Mouse (Mus musculus) kidney, postnatal 25 days (tissue): Measurements from ENCODE around the gene Megf6.

Experiments used
- DNase-seq, 2 experiments: peaks; one replicate each; pipeline ENCODE4 v3.0.0; 2021; ENCODE audit warnings: mixed read lengths in 2 of 2

Gene Megf6

GRCm38 (mm10) chr4:154160538-154161390 is 9.8 kb upstream of the Megf6 start, which contains the start of gene Tprgl:
Gene Tprgl, minus strand, starts transcription at chr4:154160666.
- DNase-seq: peak; percentile 98 to 99

GRCm38 (mm10) chr4:154163296-154163695 is 7.2 kb upstream of the Megf6 start:
- peak; percentile 72 to 85 for DNase-seq

- peak in 1 of 2 experiments; percentile 82 for DNase-seq
These were observed 3.5 kb upstream of the Megf6 start for GRCm38 (mm10) chr4:154167053-154167452.

DNA sequence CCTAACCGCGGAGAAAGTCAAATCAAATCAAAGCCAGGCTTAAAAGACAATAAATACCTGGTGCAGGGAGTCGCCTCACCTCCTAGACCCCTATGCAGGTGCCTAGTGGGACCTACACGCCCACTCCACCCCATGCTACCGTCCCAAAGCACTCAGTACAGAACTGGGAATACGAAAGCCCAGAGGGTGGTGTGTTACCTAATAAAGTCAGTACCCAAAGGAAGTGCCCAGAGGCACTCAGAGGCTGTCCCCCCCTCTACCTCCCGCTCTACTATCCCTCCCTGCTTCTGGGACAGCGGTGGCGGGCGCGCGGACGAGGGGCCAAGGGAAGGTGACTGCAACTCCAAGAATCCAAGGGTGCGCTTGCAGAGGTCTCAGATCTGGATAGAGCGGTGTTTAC is 509 bp upstream of the Megf6 start:
- no peak for DNase-seq

GRCm38 (mm10) chr4:154171151-154171930 is 811 bp downstream of the Megf6 start:
- DNase-seq: no peak

GRCm38 (mm10) chr4:154171931-154172604 is 1.5 kb downstream of the Megf6 start:
- DNase-seq: no peak

DNA sequence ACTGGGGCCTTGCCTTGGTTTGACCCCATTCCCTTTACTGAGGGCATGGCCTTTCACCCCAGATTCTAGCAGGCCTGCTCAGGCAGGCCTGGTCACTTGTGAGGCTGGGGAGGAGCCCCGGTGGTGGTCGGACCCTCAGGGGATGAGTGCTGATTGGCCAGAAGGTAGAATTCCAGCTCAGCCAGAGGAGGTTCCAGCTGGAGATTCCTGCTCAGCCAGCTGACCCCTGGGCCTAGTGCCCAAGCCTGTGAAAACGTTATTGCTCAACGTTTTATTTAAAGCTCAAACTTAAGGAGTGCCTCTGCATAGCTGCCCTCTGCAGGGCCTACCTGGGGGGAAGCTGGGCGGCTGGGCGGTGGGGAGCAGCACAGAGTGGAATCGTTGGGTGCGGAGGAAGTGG is 6.7 kb downstream of the Megf6 start:
- DNase-seq: no peak

DNA sequence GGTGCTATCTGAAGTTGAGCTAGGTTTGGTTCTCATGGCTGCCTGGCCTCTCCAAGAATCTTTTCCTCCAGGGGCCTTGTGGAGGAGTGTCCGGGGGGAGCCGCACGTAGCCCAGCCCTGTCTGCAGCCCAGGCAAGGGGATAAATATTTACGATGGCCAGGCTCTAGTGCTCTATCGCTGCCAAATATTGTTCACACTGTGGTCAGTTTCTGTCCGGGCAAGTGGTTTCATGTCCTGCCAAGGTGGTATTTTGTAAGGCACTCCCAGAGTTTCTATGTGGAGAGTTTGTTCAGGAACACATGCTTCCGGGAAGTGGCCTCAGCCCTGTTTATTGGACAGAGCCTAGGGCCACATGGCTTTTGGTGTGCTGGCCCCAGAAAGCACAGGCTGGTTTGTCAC is 10.5 kb downstream of the Megf6 start:
- DNase-seq: no peak

- peak in 1 of 2 experiments; percentile 20 for DNase-seq
These were observed 13.0 kb downstream of the Megf6 start for GRCm38 (mm10) chr4:154183566-154183965.

DNA sequence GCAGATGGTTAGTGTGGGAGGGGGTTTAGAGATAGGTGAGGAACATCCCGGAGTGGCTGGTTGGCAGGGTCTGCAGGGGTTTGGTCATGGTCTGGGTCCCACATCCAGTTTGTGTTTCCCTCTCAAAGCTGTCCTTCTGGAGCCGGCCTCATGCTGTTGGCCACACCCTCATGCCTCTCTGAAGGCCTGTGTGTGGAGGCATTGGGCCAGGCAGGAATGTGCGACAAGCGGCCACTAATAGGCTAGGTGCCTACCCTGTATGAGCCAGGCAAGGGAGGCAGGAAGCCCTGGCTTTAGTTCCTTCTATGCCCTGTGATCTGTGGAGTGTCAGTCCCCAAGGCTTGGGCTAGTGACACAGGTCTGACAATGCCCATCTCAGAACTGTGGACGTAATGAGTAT is 14.5 kb downstream of the Megf6 start:
- no peak for DNase-seq

- DNase-seq: no peak
These were observed 15.5 kb downstream of the Megf6 start for GRCm38 (mm10) chr4:154186002-154186537.

DNA sequence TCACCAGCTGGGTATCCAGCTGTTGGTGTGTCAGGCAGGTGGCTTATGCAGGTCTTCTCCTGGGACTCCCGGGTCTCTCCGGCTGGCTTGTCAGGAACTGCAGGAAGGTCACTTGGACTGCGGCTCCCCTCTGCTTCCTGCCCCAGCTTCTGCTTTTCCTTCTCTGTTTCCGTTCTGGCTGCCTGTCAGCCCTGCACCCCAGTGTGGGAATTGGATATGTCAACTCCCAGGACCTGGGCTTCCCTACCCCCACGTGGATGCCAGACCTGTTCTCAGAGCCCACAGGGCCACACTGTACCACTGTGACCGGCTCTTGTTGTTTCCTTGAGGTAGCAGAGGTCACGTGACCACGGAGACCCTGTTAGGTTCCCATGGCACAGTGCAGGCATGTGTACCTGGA is 18.4 kb downstream of the Megf6 start:
- peak; percentile 32 to 54 for DNase-seq

DNA sequence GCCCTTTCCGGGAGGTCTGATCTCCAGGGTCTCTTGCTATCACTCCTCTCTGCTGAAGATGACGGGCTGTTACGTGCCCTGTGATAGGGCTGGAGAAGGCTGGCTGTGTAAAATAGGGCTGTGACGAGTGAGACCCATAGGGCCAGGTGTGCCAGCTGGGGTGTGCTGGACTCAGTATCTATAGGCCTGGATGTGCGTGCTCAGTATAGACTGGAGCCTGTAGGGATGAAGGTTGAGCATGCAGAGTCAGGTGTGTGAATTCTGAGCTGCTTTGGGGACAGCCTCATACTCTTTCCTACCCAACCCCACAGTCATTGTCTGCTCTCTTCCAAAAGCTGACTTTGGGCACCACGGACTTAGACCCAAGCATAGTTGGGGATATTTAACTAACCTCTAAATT is 27.4 kb downstream of the Megf6 start:
- DNase-seq: no peak

- no peak for DNase-seq
These were observed 27.9 kb downstream of the Megf6 start for GRCm38 (mm10) chr4:154198377-154198961.

DNA sequence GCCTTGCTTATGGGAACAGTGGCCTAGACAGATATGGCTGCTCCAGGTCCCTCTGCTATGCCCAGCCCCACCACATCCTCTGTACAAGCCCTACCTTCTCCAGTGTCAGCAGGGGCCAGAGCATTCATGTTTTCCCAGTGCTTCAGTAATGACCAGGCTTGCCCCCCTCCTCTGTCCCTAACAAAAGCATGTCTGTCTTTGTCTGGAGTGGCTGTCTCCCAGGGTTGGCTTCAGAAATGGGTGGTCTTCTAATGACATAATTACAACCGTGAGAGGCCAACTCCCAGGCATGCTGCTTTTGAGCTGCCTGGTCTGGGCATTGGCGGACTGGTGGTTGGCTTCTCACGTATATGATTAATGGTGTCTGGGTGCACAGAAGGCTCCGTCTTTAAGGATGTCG is 31.0 kb downstream of the Megf6 start:
- DNase-seq: no peak

GRCm38 (mm10) chr4:154204532-154204931 is 34.0 kb downstream of the Megf6 start:
- no peak for DNase-seq

- peak; percentile 76 to 80 for DNase-seq
These were observed 34.9 kb downstream of the Megf6 start for GRCm38 (mm10) chr4:154205392-154205791.

DNA sequence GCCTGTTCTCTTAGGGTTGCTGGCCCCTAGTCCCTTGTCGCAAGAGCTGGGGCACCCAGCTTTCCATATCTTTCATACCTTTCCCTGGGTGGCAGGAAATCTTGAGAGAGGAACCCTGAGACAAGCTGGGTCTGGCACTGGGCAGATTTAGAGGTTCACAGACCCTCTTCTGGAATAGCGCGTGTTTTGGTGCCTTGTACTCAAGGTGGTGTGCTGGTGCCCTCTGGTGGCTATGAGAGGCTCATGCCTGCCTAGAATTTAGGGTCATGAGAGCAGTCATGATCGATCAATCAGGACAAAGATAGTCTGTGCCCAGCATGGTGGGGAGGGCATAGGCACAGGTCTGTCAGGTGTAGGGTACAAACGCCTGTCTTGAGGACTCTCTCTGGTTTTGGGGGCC is 36.7 kb downstream of the Megf6 start:
- DNase-seq: peak; percentile 63 to 79

GRCm38 (mm10) chr4:154209054-154209453 is 38.5 kb downstream of the Megf6 start:
- DNase-seq: no peak

GRCm38 (mm10) chr4:154209825-154210224 is 39.3 kb downstream of the Megf6 start:
- no peak for DNase-seq

GRCm38 (mm10) chr4:154211459-154211858 is 40.9 kb downstream of the Megf6 start:
- DNase-seq: no peak

DNA sequence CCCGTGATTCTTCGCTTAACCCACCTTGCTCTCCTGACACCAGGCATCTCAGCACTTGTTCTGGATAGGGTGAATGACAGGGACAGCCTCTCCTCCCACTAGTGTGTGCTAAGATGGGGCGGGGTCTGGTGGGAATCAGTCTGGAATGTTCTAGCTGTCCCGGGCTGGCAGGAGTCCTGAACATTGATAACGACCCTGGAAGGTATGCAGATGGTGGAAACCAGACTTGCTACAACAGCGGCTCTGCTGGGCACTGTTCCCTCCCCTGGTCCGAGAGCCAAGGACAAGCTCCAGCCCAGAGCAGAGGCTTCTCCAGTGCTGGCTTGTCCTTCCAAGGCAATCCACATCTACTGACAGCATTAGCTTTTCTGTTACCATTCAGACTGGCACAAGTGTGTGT is 43.1 kb downstream of the Megf6 start:
- DNase-seq: no peak

DNA sequence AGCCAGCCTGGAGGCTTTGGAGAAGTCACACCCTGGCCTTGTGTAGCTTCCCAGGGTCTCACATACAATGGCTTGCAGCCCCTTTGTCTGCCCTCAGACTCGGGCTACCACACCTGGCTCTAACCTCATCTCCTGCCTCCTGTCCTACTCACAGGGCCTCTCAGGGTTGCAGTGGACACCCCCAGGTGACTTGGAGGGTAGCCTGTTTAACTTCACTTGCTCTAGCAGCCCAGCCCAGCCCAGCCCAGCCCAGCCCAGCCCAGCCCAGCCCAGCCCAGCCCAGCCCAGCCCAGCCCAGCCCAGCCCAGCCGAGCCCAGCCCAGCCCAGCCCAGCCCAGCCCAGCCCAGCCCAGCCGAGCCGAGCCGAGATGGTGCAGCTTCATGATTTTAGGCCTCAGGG is 43.5 kb downstream of the Megf6 start:
- no peak for DNase-seq
